Mouse (Mus musculus): ENCODE measurements around the gene BC030870. TPM values are rescaled to one million over a fixed set of nuclear protein-coding genes. Genes with fewer than 3 reads are reported as not detected.

Gene BC030870
- polyA plus RNA-seq, 1 experiment from 2014 or later, result 15.0 TPM

- WGBS, result 63% methylated on average over 7 of the region's 7 CpGs
- Histone ChIP-seq H3K27me3 (ENCODE audit: control insufficient read depth, insufficient read depth, low read length) (no peaks in the 10 kb centered on the region), H3K9ac (ENCODE audit: low read length) (no peak overlapping the region), H3K4me3 (ENCODE audit: low read depth, low read length) (no peak overlapping the region), H3K9me3 (ENCODE audit: control insufficient read depth, low read length) (no peaks in the 10 kb centered on the region), H3K4me2 (replicated peaks; ENCODE audit: low read depth) (no peak overlapping the region), H3K27ac (replicated peaks) (no peak overlapping the region), H3K4me1 (replicated peaks; ENCODE audit: control insufficient read depth, insufficient read depth) (no peaks in the 10 kb centered on the region), H3K36me3 (ENCODE audit: control insufficient read depth, insufficient read depth, low read length) (no peaks in the 10 kb centered on the region)
- TF ChIP-seq EP300 (optimal IDR thresholded peaks at IDR 0.05) (no peak), CTCF (IDR thresholded peaks at IDR 0.05; ENCODE audit: low read depth) (no peak)
- DNase-seq (ENCODE audit: low spot score), result no peak
- no peak for ATAC-seq (ENCODE audit: low FRiP score, low TSS enrichment)
Measured at GRCm38 (mm10) chr8:65089781-65090180, 39.6 kb downstream of the BC030870 start.

- Histone ChIP-seq H3K9me3 (ENCODE audit: control insufficient read depth, low read length) (no peaks in the 10 kb centered on the region), H3K27me3 (ENCODE audit: control insufficient read depth, insufficient read depth, low read length) (no peaks in the 10 kb centered on the region), H3K4me2 (replicated peaks; ENCODE audit: low read depth) (no peak overlapping the region), H3K4me1 (replicated peaks; ENCODE audit: control insufficient read depth, insufficient read depth) (no peaks in the 10 kb centered on the region), H3K9ac (ENCODE audit: low read length) (no peak overlapping the region), H3K4me3 (ENCODE audit: low read depth, low read length) (no peak overlapping the region), H3K36me3 (ENCODE audit: control insufficient read depth, insufficient read depth, low read length) (no peaks in the 10 kb centered on the region), H3K27ac (replicated peaks) (no peak overlapping the region)
- 92% methylated on average over 12 of the region's 12 CpGs for WGBS
- no peak for ATAC-seq (ENCODE audit: low FRiP score, low TSS enrichment)
- DNase-seq (ENCODE audit: low spot score), result no peak
- TF ChIP-seq EP300 (optimal IDR thresholded peaks at IDR 0.05), result no peak
- TF ChIP-seq CTCF (IDR thresholded peaks at IDR 0.05; ENCODE audit: low read depth), result no peak
Measured at GRCm38 (mm10) chr8:65088120-65088519, 41.2 kb downstream of the BC030870 start.

- no peak for ATAC-seq (ENCODE audit: low FRiP score, low TSS enrichment)
- no peak overlapping the region for H3K4me2 ChIP-seq (replicated peaks; ENCODE audit: low read depth)
- TF ChIP-seq EP300 (optimal IDR thresholded peaks at IDR 0.05) (no peak), CTCF (IDR thresholded peaks at IDR 0.05; ENCODE audit: low read depth) (no peak)
- no peaks in the 10 kb centered on the region for H3K36me3 ChIP-seq (ENCODE audit: control insufficient read depth, insufficient read depth, low read length)
- no peak overlapping the region for H3K27ac ChIP-seq (replicated peaks)
- H3K9me3 ChIP-seq (ENCODE audit: control insufficient read depth, low read length), result no peaks in the 10 kb centered on the region
- DNase-seq (ENCODE audit: low spot score), result no peak
- WGBS, result 60% methylated on average over 8 of the region's 8 CpGs
- no peaks in the 10 kb centered on the region for H3K4me1 ChIP-seq (replicated peaks; ENCODE audit: control insufficient read depth, insufficient read depth)
- H3K27me3 ChIP-seq (ENCODE audit: control insufficient read depth, insufficient read depth, low read length), result no peaks in the 10 kb centered on the region
- no peak overlapping the region for H3K4me3 ChIP-seq (ENCODE audit: low read depth, low read length)
- H3K9ac ChIP-seq (ENCODE audit: low read length), result no peak overlapping the region
Measured at GRCm38 (mm10) chr8:65087711-65088110, 41.7 kb downstream of the BC030870 start.

- no peak overlapping the region for H3K27ac ChIP-seq (replicated peaks)
- no peaks in the 10 kb centered on the region for H3K9me3 ChIP-seq (ENCODE audit: control insufficient read depth, low read length)
- H3K9ac ChIP-seq (ENCODE audit: low read length), result no peak overlapping the region
- DNase-seq (ENCODE audit: low spot score), result no peak
- no peak for ATAC-seq (ENCODE audit: low FRiP score, low TSS enrichment)
- no peaks in the 10 kb centered on the region for H3K36me3 ChIP-seq (ENCODE audit: control insufficient read depth, insufficient read depth, low read length)
- no peaks in the 10 kb centered on the region for H3K4me1 ChIP-seq (replicated peaks; ENCODE audit: control insufficient read depth, insufficient read depth)
- TF ChIP-seq EP300 (optimal IDR thresholded peaks at IDR 0.05), result no peak
- peak; percentile 39; the same call in 1 of the 2 replicates for TF ChIP-seq CTCF (IDR thresholded peaks at IDR 0.05; ENCODE audit: low read depth)
- H3K4me3 ChIP-seq (ENCODE audit: low read depth, low read length), result no peak overlapping the region
- H3K27me3 ChIP-seq (ENCODE audit: control insufficient read depth, insufficient read depth, low read length), result no peaks in the 10 kb centered on the region
- 82% methylated on average over 2 of the region's 2 CpGs for WGBS
- H3K4me2 ChIP-seq (replicated peaks; ENCODE audit: low read depth), result no peak overlapping the region
Measured at GRCm38 (mm10) chr8:65085680-65086079, 43.7 kb downstream of the BC030870 start.

GRCm38 (mm10) chr8:65080731-65081130 lies 48.6 kb downstream of the BC030870 start:
- Histone ChIP-seq H3K27ac (replicated peaks) (no peak overlapping the region), H3K9me3 (ENCODE audit: control insufficient read depth, low read length) (no peaks in the 10 kb centered on the region), H3K9ac (ENCODE audit: low read length) (no peak overlapping the region), H3K4me2 (replicated peaks; ENCODE audit: low read depth) (no peak overlapping the region), H3K4me3 (ENCODE audit: low read depth, low read length) (no peak overlapping the region), H3K27me3 (ENCODE audit: control insufficient read depth, insufficient read depth, low read length) (no peaks in the 10 kb centered on the region), H3K4me1 (replicated peaks; ENCODE audit: control insufficient read depth, insufficient read depth) (no peaks in the 10 kb centered on the region), H3K36me3 (ENCODE audit: control insufficient read depth, insufficient read depth, low read length) (no peaks in the 10 kb centered on the region)
- TF ChIP-seq EP300 (optimal IDR thresholded peaks at IDR 0.05) (no peak), CTCF (IDR thresholded peaks at IDR 0.05; ENCODE audit: low read depth) (no peak)
- ATAC-seq (ENCODE audit: low FRiP score, low TSS enrichment) (no peak), DNase-seq (ENCODE audit: low spot score) (no peak)
- WGBS, result 64% methylated on average over 9 of the region's 9 CpGs

GRCm38 (mm10) chr8:65074733-65075132 lies 54.6 kb downstream of the BC030870 start, which contains the start of gene Gm10663:
Gene Gm10663 (plus strand): TSS chr8:65075033.
- 85% methylated on average over 2 of the region's 2 CpGs for WGBS
- Histone ChIP-seq H3K27ac (replicated peaks) (no peak within 1 kb of the TSS), H3K4me3 (ENCODE audit: low read depth, low read length) (no peak within 1 kb of the TSS), H3K27me3 (ENCODE audit: control insufficient read depth, insufficient read depth, low read length) (no peaks in the 10 kb centered on the region), H3K36me3 (ENCODE audit: control insufficient read depth, insufficient read depth, low read length) (no peaks in the 10 kb centered on the region), H3K4me2 (replicated peaks; ENCODE audit: low read depth) (no peak within 1 kb of the TSS), H3K9ac (ENCODE audit: low read length) (no peak within 1 kb of the TSS), H3K9me3 (ENCODE audit: control insufficient read depth, low read length) (no peaks in the 10 kb centered on the region), H3K4me1 (replicated peaks; ENCODE audit: control insufficient read depth, insufficient read depth) (no peaks in the 10 kb centered on the region)
- no peak for DNase-seq (ENCODE audit: low spot score)
- TF ChIP-seq CTCF (IDR thresholded peaks at IDR 0.05; ENCODE audit: low read depth), result no peak
- no peak for TF ChIP-seq EP300 (optimal IDR thresholded peaks at IDR 0.05)
- ATAC-seq (ENCODE audit: low FRiP score, low TSS enrichment), result no peak
